Mouse (Mus musculus) adrenal gland, adult 10 weeks (tissue): ENCODE results near the gene Gm7735. TPM values are rescaled to one million over a fixed set of nuclear protein-coding genes. Genes with fewer than 3 reads are reported as not detected.

ENCODE experiments used
- polyA plus RNA-seq: library from polyadenylated mRNA; stranded (reverse); fragments of 350-450 nt; fragmentation: Illumina TruSeq; extraction: RNeasy Lipid Tissue Mini Kit (QIAGEN cat#74804); gene quantifications from one replicate; pipeline ENCODE4 v1.2.3, GENCODE M21; 2014; ENCODE audit warnings: low read depth, low replicate concordance

Gm7735 gene
- not detected for polyA plus RNA-seq

DNA sequence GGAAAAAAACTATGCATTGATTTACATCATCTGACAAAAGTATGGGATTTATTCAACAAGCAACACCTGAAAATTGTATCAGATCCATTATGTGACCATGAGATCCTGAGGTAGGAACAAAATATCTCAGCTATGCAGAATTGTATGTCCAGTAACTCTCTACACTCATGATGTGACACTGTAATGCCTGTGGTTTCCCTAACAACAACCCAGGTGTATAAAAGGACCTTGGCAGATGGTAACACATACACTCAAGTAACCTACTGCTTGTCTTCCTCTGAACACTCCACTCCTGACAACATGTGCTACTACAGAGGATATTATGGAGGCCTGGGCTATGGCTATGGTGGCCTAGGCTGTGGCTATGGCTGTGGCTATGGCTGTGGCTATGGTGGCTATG lies at the start of gene Gm7735:
Gene Gm7735 (plus strand): TSS at position 301 of the 400 bp plus-strand sequence.

DNA sequence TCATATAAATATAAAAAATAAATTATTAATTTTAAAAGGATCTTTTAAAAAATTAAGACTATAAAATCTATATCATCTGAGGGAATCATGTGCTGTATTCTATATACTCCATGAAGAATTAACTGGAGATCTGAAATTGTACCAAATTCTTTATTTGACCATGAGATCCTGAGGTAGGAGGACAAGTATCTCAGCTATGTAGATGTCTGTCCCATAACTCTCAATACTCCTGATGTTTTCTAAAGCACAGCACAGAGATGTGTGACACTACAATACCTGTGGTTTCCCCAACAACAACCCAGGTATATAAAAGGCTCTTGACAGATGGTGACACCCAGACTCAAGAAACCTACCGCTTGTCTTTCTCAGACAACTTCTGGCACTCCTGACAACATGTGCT lies 28.7 kb upstream of the Gm7735 start, which contains the start of gene Gm6358:
Gene Gm6358 (plus strand): TSS at position 301 of the 400 bp plus-strand sequence.

GRCm38 (mm10) chr16:89150786-89151185 lies 18.5 kb upstream of the Gm7735 start, which contains the start of gene Gm10061:
Gene Gm10061, plus strand, starts transcription at chr16:89151086.

DNA sequence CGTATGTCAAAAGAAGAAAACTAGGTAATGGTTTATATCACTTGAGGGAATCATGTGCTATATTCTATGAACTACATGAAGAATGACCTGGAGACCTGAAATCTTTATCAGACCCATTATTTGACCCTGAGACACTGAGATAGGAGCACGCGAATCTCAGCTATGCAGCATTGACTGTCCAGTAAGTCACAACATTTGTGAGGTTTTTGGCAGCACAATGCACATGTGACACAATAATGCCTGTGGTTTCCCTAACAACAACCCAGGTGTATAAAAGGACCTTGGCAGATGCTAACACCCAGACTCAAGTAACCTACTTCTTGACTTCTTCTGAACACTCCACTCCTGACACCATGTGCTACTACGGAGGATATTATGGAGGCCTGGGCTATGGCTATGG lies 11.6 kb upstream of the Gm7735 start, which contains the start of gene Gm9789:
Gene Gm9789 (plus strand): TSS at position 301 of the 400 bp plus-strand sequence.

GRCm38 (mm10) chr16:89174435-89174834 lies 5.1 kb downstream of the Gm7735 start, which contains the start of gene 1110057P08Rik:
Gene 1110057P08Rik, plus strand, starts transcription at chr16:89174735.

GRCm38 (mm10) chr16:89205561-89205960 lies 36.3 kb downstream of the Gm7735 start, which contains the start of gene Krtap20-2:
Gene Krtap20-2, plus strand, starts transcription at chr16:89205861.

Other genes starting within 250 kb of the Gm7735 start
- not detected for gene Krtap19-9b, start 237.2 kb upstream of the Gm7735 start, polyA plus RNA-seq
- not detected for gene Krtap16-3, start 206.6 kb upstream of the Gm7735 start, polyA plus RNA-seq
- gene Krtap22-2, start 158.7 kb upstream of the Gm7735 start, polyA plus RNA-seq, result not detected
- not detected for gene Gm10229, start 154.2 kb upstream of the Gm7735 start, polyA plus RNA-seq
- gene Krtap6-1, start 137.8 kb upstream of the Gm7735 start, polyA plus RNA-seq, result not detected
- not detected for gene Gm10228, start 128.0 kb upstream of the Gm7735 start, polyA plus RNA-seq
- gene Krtap6-5, start 121.6 kb upstream of the Gm7735 start, polyA plus RNA-seq, result not detected
- gene 1110025L11Rik, start 105.5 kb upstream of the Gm7735 start, polyA plus RNA-seq, result not detected
- gene Krtap6-3, start 85.5 kb upstream of the Gm7735 start, polyA plus RNA-seq, result not detected
- not detected for gene Gm6358, start 28.6 kb upstream of the Gm7735 start, polyA plus RNA-seq
- gene Gm10061, start 18.4 kb upstream of the Gm7735 start, polyA plus RNA-seq, result not detected
- gene Gm9789, start 11.5 kb upstream of the Gm7735 start, polyA plus RNA-seq, result not detected
- not detected for gene 1110057P08Rik, start 5.2 kb downstream of the Gm7735 start, polyA plus RNA-seq
- gene Krtap20-2, start 36.4 kb downstream of the Gm7735 start, polyA plus RNA-seq, result not detected
- gene Krtap21-1, start 234.4 kb downstream of the Gm7735 start, polyA plus RNA-seq, result not detected